Mouse (Mus musculus): ENCODE measurements around the gene Unc93a2. TPM values are rescaled to one million over a fixed set of nuclear protein-coding genes. Genes with fewer than 3 reads are reported as not detected.
A peak's percentile ranks its signal among the peaks of the same experiment; 100 is the strongest.
"Not testable (repeated sequence)": the region's sequence is repeated elsewhere in the genome, so short reads cannot be mapped to it uniquely, and the experiment has no call there.

Unc93a2 gene
- polyA plus RNA-seq, 1 experiment from 2014 or later = not detected

DNA sequence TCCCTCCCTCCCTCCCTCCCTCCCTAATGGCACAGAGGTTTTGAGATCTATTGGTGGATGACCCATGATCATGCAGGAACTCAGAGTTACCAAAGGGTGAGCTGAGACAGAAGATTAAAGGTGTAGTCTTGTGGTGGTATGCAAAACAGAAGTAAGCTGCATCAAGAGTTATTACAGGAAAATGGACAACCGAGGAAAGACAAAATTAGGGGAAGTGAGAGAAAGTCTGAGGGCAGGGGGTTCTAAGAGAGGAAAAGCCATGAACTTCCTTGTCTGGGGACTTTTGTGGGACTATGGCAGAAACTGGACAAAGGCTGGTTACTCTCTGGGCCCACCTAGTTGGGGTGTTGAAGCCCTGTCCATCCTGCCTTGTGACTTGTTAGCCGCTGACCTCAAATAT, 11.0 kb upstream of the Unc93a2 start:
- H3K4me2 ChIP-seq (ENCODE audit: low read length); ATAC-seq; H3K9ac ChIP-seq (replicated peaks; ENCODE audit: low read depth, low read length); H3K36me3 ChIP-seq (ENCODE audit: control insufficient read depth, insufficient read depth); H3K27ac ChIP-seq (ENCODE audit: low read length); H3K4me1 ChIP-seq (replicated peaks; ENCODE audit: control insufficient read depth, insufficient read depth, low read length); H3K27me3 ChIP-seq (replicated peaks; ENCODE audit: control insufficient read depth, insufficient read depth, low read length); H3K9me3 ChIP-seq (ENCODE audit: control insufficient read depth, low read length); H3K4me3 ChIP-seq (replicated peaks; ENCODE audit: low read length): not testable (repeated sequence)
- WGBS = no CpG with 5 or more reads among the region's 2 CpGs

DNA sequence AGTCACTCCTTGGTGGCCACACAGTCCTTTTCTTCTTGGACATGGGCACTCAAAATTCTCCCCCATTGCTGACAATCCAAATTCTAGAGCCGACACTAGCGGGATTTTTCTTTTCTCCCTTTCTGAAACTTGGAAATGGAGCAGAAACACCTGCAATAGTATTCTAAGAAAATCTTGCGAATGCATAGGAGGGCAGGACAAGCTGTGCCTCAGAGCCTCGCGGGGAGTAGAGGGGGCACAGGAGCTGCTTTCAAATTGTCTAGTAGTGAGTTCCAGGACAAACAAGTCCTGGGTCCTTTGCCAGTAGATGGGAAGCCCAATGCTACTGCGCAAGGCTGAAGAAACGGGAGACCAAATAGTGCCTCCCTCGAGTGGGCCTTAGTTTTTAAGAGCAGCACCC, 10.4 kb upstream of the Unc93a2 start:
- not testable (repeated sequence) for H3K36me3 ChIP-seq (ENCODE audit: control insufficient read depth, insufficient read depth); H3K9ac ChIP-seq (replicated peaks; ENCODE audit: low read depth, low read length); ATAC-seq; H3K27ac ChIP-seq (ENCODE audit: low read length); H3K9me3 ChIP-seq (ENCODE audit: control insufficient read depth, low read length); H3K27me3 ChIP-seq (replicated peaks; ENCODE audit: control insufficient read depth, insufficient read depth, low read length); H3K4me2 ChIP-seq (ENCODE audit: low read length); H3K4me3 ChIP-seq (replicated peaks; ENCODE audit: low read length); H3K4me1 ChIP-seq (replicated peaks; ENCODE audit: control insufficient read depth, insufficient read depth, low read length)
- 90% methylated on average over 6 of the region's 8 CpGs for WGBS

DNA sequence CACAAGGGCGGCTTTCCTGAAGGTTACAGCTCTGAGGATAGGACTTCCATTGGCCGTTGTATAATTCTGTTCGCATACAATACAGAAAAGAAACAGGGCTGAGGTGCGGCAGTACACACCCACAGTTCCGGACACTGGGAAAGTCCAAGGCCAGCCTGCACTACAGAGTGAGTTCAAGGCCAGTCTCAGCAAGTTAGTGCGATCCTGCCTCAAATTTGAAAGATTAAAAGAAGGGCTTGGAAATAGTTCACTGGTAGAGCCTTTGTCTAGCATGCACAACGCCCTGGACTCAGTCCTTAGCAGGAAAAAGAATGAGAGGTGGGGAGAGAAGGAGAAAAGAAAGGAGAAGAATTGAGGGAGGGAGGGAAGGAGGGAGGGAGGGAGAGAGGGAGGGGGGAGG, 9.9 kb upstream of the Unc93a2 start:
- not testable (repeated sequence) for ATAC-seq; H3K4me1 ChIP-seq (replicated peaks; ENCODE audit: control insufficient read depth, insufficient read depth, low read length); H3K27me3 ChIP-seq (replicated peaks; ENCODE audit: control insufficient read depth, insufficient read depth, low read length); H3K36me3 ChIP-seq (ENCODE audit: control insufficient read depth, insufficient read depth); H3K9me3 ChIP-seq (ENCODE audit: control insufficient read depth, low read length); H3K4me2 ChIP-seq (ENCODE audit: low read length); H3K4me3 ChIP-seq (replicated peaks; ENCODE audit: low read length); H3K27ac ChIP-seq (ENCODE audit: low read length); H3K9ac ChIP-seq (replicated peaks; ENCODE audit: low read depth, low read length)
- WGBS = 88% methylated on average over 7 of the region's 7 CpGs

DNA sequence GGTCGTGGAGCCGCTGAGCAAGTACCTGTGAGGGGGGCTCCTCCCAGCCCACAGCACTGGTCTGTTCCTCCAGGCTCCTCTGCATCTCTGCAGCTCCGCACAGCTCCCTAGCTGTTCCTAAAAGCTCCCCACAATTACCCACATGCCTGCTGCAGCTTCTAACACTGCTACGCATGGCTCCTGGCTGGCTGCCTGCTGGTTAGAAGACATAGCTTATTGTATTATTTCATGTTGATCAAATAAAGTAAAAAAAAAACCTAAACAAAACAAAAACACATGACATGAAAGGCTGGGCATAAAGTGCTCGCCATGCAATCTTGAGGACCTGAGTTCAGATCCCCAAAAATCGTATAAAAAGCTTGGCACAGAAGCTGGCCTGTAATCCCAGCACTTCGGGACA, 4.6 kb upstream of the Unc93a2 start:
- ATAC-seq = 0 out of 2 replicates have a peak, but pooled peaks have one; percentile 33
- 40% methylated on average over 7 of the region's 7 CpGs for WGBS

DNA sequence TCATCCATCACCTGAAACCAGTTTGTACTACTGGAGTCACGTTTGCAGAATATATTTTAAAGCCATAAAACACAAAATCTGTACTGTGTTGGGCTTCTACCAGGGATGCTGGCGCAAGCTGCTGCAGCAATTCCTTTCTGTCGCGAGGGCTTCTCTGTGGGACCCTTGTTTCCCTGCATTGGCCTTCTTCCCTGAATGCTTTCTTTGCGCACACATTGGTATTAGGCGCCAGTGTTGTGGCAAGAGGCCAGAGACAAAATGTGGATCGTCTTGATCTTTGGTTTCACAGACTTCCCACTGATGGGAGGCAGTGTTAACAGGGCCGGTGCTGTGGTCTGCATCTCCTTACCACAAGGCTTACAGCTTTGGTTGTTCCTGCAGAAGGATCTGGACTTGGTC, 3.7 kb upstream of the Unc93a2 start:
- ATAC-seq; H3K27me3 ChIP-seq (replicated peaks; ENCODE audit: control insufficient read depth, insufficient read depth, low read length); H3K27ac ChIP-seq (ENCODE audit: low read length); H3K36me3 ChIP-seq (ENCODE audit: control insufficient read depth, insufficient read depth); H3K9ac ChIP-seq (replicated peaks; ENCODE audit: low read depth, low read length); H3K9me3 ChIP-seq (ENCODE audit: control insufficient read depth, low read length); H3K4me1 ChIP-seq (replicated peaks; ENCODE audit: control insufficient read depth, insufficient read depth, low read length); H3K4me2 ChIP-seq (ENCODE audit: low read length); H3K4me3 ChIP-seq (replicated peaks; ENCODE audit: low read length): not testable (repeated sequence)
- 59% methylated on average over 5 of the region's 8 CpGs for WGBS

More for the DNA sequence above, 4.6 kb upstream of the Unc93a2 start:
- H3K4me2 ChIP-seq (ENCODE audit: low read length); H3K36me3 ChIP-seq (ENCODE audit: control insufficient read depth, insufficient read depth); H3K9ac ChIP-seq (replicated peaks; ENCODE audit: low read depth, low read length); H3K27ac ChIP-seq (ENCODE audit: low read length); H3K9me3 ChIP-seq (ENCODE audit: control insufficient read depth, low read length); H3K27me3 ChIP-seq (replicated peaks; ENCODE audit: control insufficient read depth, insufficient read depth, low read length); H3K4me1 ChIP-seq (replicated peaks; ENCODE audit: control insufficient read depth, insufficient read depth, low read length); H3K4me3 ChIP-seq (replicated peaks; ENCODE audit: low read length): not testable (repeated sequence)

DNA sequence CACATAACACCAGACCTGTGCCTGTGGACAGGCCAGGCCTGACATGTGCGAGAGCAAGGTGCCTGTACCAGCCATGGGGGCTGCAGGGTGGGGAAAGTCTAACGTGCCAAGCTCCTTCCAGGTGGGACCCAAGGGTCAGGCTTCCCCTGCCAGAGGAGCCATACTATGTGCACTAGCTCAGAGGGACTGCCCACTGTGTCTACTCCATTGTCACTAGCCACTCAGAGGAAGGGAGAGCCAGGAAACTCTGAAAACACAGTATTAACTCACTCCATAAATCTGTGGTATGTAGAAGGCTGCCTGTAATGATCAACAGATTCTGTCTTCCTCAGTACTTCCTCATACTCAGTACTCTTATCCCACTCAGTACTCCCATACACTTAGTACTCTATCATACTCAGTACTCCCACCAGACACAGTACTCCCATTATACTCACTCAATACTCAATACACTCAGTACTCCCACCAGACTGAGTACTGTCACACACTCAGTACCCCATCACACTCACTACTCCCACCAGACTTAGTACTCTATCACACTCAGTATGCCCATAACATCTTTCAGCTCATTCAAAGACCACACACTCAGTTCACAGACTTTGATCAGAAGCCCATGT, 3.2 kb upstream of the Unc93a2 start:
- ATAC-seq = not testable (repeated sequence)

DNA sequence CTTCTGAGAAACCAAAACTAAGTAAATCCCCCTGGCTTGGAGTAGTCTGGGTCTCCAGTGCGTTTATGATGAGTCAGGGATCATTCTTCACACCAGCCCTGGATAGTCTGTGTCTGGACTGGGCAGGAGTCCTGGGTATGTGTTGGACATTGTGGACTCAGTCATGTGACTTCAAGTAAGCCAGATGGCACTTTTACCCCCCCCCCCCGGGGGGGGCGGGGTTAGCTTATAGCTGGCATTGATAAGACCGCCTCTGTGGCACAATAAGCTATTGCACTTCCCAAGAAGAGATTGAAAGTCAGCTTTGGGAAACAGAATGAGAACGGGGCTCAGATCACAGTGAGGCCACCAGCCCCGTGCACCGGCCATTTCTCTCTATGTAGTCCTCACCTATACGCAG, 752 bp upstream of the Unc93a2 start:
- H3K4me1 ChIP-seq (replicated peaks; ENCODE audit: control insufficient read depth, insufficient read depth, low read length); ATAC-seq; H3K4me3 ChIP-seq (replicated peaks; ENCODE audit: low read length); H3K9ac ChIP-seq (replicated peaks; ENCODE audit: low read depth, low read length); H3K36me3 ChIP-seq (ENCODE audit: control insufficient read depth, insufficient read depth); H3K4me2 ChIP-seq (ENCODE audit: low read length); H3K27me3 ChIP-seq (replicated peaks; ENCODE audit: control insufficient read depth, insufficient read depth, low read length); H3K9me3 ChIP-seq (ENCODE audit: control insufficient read depth, low read length); H3K27ac ChIP-seq (ENCODE audit: low read length): not testable (repeated sequence)
- WGBS = 68% methylated on average over 8 of the region's 8 CpGs

More for the DNA sequence above, 3.2 kb upstream of the Unc93a2 start:
- H3K27me3 ChIP-seq (replicated peaks; ENCODE audit: control insufficient read depth, insufficient read depth, low read length); H3K4me2 ChIP-seq (ENCODE audit: low read length); H3K9ac ChIP-seq (replicated peaks; ENCODE audit: low read depth, low read length); H3K4me3 ChIP-seq (replicated peaks; ENCODE audit: low read length); H3K27ac ChIP-seq (ENCODE audit: low read length); H3K36me3 ChIP-seq (ENCODE audit: control insufficient read depth, insufficient read depth); H3K9me3 ChIP-seq (ENCODE audit: control insufficient read depth, low read length); H3K4me1 ChIP-seq (replicated peaks; ENCODE audit: control insufficient read depth, insufficient read depth, low read length): not testable (repeated sequence)
- WGBS = no CpG with 5 or more reads among the region's 2 CpGs

DNA sequence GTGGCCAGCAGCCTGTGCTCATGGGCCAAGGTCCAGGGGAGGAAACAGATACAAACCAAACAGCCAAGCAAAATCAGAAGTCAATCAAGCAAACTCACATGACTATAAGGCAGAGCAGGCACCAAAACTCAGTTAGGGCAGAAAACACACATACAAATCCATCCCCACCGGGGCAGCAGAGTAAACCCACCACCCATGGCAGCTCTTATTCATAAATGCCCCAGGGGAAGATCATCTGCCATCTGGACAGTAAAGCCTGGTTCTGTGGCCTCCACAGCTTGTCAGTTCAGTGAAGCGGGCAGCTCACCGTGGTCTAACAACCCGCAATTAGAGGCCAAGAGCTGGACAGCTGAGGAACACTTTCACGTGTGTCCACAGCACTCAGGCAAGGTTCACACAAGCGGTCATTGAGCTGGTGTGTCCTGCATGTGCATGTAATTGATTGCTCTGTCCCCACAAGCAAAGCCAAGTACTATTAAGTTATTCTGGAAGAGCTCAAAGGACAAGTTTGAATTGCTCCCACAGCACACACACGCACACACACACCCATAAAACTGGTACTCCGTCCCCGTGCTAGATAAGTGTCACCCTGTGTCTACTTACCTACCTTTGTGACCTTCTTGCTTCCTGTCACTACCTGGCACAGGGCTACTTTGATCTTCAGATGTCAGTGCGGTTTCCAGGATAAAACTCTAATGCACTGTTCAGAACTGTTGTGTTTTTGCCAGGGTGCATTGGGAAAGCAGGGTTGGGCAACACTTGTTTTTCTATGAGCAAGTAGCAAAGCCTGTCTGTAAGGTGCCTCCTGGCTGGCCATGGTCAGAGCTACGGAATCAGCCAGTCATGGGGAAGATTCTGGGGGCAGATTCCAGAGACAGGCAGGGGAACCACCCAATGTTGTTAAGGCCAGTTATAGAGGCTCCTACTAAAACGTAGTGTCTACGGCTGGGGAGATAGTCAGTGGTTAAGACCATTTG, 1.8 kb downstream of the Unc93a2 start:
- not testable (repeated sequence) for H3K4me3 ChIP-seq (replicated peaks; ENCODE audit: low read length); H3K9ac ChIP-seq (replicated peaks; ENCODE audit: low read depth, low read length); ATAC-seq; H3K36me3 ChIP-seq (ENCODE audit: control insufficient read depth, insufficient read depth); H3K27ac ChIP-seq (ENCODE audit: low read length); H3K4me2 ChIP-seq (ENCODE audit: low read length); H3K4me1 ChIP-seq (replicated peaks; ENCODE audit: control insufficient read depth, insufficient read depth, low read length); H3K27me3 ChIP-seq (replicated peaks; ENCODE audit: control insufficient read depth, insufficient read depth, low read length); H3K9me3 ChIP-seq (ENCODE audit: control insufficient read depth, low read length)
- WGBS = 85% methylated on average over 10 of the region's 13 CpGs

DNA sequence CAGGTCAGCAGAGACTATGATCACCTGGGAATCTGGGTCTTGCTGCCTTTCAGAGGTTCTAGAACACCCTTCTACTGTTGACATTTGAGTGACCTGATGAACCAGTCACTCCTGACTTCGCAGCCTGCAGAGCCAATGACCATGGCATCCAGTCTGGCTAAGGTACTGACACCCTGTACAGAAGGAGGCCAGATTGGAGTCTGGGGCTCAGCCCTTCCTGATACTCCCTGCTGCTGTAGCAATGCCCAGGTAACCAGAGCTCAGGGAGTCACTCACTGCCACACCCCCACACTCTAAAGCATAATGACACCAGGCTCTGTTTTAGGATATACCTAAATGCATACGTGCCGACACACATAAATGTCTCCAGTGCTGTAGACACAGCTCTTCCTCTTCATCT, 2.6 kb downstream of the Unc93a2 start:
- not testable (repeated sequence) for H3K9ac ChIP-seq (replicated peaks; ENCODE audit: low read depth, low read length); ATAC-seq; H3K27ac ChIP-seq (ENCODE audit: low read length); H3K9me3 ChIP-seq (ENCODE audit: control insufficient read depth, low read length); H3K4me1 ChIP-seq (replicated peaks; ENCODE audit: control insufficient read depth, insufficient read depth, low read length); H3K4me3 ChIP-seq (replicated peaks; ENCODE audit: low read length); H3K36me3 ChIP-seq (ENCODE audit: control insufficient read depth, insufficient read depth); H3K4me2 ChIP-seq (ENCODE audit: low read length); H3K27me3 ChIP-seq (replicated peaks; ENCODE audit: control insufficient read depth, insufficient read depth, low read length)
- 68% methylated on average over 1 of the region's 3 CpGs for WGBS
